Mouse (Mus musculus) adrenal gland, adult (tissue): ENCODE results near the gene Ercc6l2.
A peak's percentile ranks its signal among the peaks of the same experiment; 100 is the strongest.
"Not testable (repeated sequence)": the region's sequence is repeated elsewhere in the genome, so short reads cannot be mapped to it uniquely, and the experiment has no call there.

Experiments used
- DNase-seq, 2 experiments: peaks; one replicate each; pipeline ENCODE4 v3.0.0; 2022 to 2023; ENCODE audit warnings: low spot score in 1 of 2; ENCODE audit not compliant: inconsistent age in 2 of 2

The Ercc6l2 gene

DNA sequence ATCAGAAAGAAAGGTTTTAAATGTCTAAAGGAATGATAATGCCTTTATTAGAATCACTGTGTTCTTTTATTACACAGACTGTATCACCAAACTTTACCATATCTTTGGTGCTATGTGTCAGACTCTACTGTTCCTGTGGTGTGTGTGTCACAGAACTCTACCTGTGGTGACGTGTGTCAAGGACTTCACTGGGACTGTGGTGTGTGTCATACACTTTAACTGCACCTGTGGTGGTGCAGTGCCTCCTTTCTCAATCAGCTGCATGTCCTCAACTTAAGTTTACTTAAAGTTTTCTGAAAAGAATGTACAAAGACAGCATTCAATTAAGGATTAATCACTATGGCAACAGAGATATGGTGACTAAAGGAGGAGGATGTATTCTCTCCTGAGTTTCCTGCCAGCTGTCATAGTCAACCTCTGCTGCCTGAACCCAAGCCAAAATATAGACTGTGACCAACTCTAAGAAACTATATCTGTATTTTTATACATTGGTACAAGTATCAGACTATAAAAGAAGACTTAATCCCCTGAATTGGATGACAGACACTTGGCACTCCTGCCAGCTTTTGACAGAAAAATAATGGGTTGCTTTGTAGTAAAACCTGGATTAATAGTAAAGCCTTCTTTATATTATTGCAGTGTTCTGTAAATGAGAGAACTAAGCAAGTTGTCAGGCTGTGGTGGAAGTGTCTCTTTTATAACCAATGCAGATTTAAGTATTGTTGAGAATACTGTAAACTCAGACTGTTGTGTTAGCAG lies 64.2 kb downstream of the Ercc6l2 start:
- DNase-seq: no peak

DNA sequence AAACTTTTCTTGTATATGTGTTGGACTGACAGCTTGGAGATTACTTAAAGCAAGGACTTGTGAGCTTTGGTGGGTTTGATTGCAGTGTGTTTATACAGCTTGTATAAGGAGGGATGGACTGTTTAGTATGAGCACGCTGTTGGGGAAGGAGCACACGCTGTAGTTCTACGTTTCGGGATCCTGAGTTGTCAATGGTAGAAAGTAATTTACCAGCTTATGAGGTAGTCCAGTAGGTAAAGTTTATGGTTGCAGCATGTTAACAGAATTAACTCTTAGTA lies 64.8 kb downstream of the Ercc6l2 start:
- no peak for DNase-seq

DNA sequence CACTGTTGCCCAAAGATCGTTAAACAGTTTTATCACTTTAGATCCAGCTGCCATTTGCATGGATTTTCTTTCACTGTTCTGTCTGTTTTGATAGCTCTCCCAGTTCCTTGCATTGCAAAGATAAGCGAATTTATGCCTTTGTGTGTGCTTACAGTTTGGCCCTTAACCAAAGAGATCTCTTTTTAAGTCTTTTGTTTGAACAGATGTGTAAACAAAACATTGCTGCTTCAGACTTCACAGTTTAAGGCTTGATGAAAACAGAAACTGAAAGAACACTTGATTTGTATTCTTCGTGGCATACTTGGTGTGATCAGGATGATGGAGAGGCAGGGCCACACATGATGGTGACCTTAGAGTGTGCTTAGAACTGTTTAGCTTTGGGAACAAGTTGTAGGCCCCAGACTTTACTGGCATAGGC lies 70.5 kb downstream of the Ercc6l2 start:
- no peak for DNase-seq

DNA sequence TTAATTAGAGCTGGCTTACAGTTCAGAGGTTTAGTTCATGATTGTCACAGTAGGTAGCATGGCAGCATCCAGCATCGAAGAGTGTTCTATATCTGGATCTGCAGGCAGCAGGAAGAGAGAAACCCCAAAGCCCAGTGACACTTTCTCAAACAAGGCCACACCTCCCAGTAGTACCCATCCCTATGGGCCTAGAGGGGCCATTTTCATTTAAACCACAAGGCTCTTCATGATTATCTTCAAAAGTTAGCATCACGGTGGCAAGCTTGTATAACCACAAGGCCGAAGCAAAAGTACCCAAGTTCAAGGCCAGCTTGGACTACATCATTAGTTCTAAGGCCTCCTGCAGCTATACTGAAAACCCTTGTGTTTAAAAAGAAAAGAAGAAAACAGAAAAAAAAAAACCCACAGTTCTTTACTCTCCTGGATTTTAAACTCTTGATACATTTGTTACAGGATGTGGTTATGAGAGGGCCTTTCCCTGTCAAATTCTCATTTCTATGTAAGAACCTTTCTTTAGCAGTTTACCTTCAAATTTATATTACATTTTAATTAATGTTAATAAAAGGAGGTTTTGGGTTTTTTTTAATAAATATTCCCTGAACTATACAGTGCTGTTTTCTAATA lies 71.5 kb downstream of the Ercc6l2 start:
- DNase-seq: no peak

DNA sequence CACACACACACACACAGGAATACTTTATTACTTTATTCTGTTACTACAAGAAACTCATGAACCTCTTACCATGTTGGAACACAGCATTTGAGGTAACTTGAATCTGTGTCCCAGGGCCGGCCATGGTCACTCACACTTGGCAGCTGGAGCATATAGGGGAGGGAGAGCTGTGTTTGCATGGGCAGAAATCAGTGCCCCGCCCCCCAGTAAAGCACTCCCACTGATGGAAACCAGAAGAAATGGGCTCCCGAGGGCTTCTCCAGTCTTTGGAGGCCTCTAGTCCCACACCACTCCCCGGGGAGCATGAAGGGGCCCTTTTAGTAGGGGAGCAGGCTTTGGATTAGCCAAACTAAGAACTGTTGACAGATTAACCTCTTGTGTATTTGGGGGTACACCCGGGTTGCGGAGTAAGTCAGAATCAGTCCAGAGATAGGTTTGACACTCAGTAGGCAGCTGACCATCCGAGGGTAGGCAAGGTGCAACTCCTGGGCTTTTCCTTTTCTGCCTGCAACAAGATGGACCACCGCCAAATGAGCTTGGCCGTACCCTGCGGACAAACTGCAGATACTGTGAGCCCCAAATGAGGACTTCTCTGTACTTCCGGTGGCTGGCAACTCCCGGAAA lies 85.8 kb downstream of the Ercc6l2 start:
- DNase-seq: no peak

DNA sequence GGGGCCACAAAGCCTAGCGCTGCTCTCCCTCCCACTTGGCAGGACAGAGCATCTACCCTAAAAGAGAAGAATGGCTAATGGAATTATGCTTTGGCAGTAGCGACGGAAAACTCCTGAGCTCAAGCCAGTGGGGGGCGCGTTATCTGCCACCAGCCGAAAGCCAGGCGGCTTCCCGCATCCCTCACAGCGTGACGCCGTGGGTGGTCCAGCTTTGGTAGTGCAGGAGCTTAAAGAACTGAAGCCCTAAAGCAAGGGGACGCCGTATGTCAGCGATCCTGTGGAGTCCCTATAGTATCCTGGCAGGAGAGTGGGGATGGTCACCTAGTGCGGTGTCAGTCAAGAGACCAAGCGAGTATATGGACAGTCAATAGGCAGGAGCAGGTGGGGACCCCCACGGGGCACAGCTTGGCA lies 86.3 kb downstream of the Ercc6l2 start:
- DNase-seq: peak; percentile 47 to 80

DNA sequence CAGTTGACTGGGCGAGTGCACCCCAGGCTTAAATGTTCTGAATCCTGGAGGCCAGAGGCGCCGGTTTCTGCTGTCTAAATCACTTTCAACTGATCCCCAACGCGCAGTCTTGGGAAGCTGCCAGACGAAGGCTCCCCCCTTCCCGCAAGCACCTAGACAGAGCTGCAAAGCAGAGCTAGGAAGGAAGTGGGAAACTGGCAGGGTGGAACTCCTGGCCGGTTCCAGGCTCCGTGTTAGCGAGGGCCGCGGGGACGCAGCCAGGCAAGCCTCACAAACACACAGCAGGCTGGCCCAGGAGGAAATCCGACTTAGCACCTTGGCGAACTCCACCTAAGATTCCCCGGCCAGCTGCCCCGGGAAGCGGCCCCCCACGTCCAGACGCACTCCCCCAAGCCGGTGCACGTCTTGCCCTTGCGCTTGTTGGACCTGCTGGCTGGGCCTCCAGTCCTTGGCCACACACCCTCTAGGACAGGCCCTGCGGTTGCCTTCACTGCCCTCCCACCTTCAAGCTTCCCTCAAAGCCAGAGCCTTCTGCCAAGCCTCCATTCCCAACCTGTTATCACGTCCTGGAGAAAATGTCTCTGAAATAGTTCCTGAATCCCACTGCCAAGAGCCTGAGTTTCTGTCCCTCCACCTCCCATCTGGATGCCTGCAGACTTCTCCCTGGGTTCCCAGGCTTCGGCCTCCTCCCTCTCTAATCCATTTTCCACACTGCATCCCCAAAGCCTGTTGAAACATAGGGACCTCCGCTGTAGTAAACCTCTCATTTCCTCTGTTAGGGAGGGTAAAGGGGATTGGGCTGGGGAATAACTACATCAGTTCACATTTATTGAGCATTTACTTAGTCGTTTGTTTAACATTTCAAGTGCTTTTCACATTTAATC lies 86.9 kb downstream of the Ercc6l2 start:
- peak; percentile 34 to 67 for DNase-seq

DNA sequence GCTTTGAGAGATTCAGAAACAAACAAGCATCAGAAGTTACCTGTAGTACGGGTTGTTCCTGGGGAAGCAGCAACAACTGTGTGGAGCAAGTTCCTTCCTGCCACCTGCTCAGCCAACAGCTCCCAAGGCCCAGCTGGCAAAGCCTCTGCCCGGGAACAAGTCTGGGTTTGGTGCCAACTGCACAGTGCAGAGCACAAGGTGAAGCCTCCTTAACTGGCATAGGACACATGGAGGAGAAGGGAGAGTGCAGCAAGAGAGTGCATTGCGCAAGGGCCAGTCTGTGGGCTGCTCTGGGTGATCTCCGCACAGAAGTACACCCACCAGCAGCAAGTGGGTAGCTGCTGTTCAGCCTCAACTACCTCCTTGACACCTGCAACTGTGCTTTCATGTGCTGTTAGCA lies 91.5 kb downstream of the Ercc6l2 start:
- DNase-seq: peak; percentile 22 to 65

DNA sequence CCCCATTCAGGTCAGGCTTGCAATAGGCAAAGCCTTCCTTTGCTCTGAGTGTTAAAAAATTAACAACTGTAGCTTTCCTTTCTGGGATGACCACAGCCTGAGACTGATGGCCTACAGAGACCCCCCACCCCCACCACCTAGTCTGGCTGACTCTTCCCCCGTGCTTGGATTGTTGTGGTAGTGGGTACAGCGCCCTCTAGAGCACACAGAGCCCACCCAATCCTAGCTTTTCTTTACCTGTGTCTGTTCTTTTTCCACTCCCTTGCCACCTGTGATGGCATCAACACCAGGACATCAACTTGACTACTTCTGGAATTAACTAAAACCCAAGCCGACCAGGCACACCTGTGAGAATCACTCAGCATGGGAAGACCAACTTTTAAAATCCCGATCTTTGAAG lies 92.4 kb downstream of the Ercc6l2 start:
- no peak for DNase-seq

DNA sequence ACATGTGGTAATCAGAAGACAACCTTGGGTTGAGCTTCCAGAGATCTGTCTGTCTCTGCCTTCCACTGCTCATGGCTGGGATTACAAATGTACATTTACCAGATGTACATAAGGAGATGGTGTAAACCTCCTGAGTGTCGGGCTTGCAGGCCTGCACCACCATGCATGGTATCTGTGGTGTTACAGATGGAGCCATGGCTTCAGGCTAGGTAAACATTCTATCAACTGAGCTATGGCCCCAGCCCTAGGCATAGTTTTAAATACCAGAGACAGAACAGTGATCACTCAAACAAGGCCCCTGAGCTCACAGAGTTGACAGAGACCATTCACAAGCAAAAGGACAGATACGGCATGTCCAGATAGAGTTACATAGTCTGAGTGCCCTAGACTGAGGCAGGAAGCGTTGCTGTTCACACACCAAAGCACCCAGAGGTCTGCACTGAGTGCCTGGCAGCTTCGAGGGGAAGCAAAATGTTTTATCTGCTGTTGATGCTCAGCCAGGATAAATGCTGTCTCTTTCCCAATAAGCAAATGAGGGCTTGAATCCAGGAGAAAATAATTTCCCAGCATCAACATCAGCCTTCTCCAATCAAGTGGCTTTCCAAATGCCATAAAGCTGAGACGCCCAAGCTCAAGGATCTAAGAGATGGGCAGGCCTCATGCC lies 95.2 kb downstream of the Ercc6l2 start:
- no peak for DNase-seq

DNA sequence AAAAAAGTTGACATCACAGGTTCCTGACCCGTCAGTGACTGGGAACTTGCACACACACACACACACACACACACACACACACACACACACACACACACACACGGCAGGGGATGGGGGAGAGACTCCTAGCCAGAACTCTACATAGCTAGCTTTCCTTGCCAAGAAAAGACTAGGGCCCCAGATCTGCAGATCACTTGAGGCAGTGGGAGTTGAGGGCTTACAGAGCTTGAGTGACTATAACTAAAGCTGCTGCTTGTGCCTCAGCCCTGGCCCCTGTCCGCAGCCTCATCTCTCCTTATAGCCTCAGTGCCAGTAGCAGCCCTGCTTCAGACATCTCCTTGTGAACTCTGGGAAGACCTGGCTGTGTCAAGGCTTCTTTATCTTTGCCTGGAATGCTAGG lies 96.6 kb downstream of the Ercc6l2 start:
- DNase-seq: no peak

DNA sequence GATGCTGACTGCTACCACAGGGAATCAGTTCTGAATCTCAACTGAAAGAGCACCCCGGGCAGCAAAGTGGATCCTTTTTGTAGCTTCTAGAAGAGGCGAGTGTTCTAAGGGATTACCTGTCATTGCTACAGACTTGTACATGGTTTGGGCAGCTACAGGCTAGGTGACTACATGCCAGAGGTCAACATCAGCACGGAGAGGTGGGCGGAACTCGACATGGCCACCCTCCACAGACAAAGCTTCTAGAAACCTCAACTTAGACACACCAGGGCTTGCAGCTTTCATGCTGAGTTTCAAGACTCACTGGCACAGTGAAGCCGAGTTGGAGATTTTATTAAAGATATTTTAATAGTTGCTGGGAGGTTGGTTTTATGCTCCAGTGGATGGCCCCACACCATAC lies 98.1 kb downstream of the Ercc6l2 start:
- no peak for DNase-seq

DNA sequence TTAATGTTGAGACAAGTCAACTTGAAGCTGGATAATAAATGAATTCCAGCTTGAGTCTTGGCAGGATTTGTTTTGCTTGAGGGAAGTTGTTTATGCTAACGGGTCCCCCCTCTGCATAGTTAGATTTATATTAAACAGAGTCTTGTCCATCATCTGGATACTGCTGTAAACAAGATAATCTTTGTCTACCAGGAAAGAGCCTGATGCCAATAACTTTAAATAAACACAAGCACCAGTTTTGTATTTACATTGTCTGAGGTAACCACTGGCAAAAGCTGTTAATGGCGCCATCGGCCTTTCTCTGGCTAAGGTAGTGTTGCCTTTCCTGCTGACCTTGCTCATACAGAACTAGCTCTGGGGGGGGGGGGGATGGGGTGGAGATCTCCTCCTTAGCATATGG lies 100.1 kb downstream of the Ercc6l2 start:
- peak in 1 of 2 experiments; percentile 45 for DNase-seq

DNA sequence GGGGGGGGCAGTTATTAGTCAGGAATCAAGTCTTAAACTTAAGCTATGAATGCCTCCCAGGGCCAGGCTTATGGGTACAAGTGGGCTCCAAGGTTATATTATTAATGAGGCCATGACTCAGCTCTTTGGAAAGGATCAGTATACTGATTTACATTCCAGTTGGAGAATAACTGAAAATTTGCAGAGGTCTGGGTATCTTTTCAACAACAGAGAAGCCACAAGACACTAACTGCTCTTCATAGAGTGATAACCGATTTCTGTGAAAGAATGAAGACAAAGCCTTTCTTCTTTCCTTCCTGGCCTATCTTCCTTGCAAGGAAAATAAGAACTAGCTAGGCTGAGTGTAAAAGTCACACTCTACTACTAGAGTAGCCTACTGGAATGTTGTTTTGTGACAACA lies 100.6 kb downstream of the Ercc6l2 start:
- DNase-seq: peak in 1 of 2 experiments; percentile 70

DNA sequence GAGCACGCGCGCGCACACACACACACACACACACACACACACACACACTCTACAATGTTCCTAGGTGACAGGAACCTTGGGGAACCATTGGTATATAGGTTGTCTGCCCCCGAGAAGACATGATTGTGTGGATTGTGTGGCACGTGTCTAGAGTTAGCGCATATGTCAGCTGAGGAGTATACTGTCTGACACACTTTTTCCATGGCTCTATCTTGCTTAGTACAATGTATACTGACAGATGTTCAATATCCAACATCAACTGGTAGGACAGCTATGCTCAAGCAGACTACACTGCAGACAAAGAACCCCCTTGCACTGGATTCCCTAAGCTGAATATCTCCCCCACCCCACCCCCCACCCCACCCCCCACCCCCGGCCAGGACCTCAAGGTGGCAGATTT lies 101.5 kb downstream of the Ercc6l2 start:
- no peak for DNase-seq

DNA sequence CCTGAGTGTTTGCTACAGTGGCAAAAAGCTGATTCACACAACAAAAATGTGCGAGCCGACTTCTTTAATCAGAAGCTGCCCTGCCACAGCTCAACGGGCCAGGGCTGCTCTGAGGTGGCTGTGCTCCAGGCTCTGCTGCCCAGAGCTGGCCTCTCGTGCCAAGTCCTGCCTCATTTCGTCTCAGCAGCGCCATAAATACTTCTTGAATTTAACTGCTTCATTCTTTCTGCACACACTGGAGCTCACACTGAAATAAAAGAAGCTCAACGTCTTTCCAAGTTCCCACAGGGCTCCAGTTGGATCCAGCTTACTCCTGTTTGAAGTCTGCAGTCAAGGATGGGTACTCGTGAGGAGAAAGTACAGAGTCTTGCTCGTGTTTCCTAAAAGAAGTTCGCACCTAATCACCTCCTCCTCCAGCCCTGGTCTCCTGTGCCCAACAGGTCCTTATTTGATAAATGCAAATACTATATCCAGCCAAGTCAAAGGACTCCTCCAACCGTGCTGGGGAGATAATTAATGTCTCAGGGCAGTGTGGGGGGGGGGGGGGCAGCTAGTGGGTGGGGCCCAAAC lies 102.2 kb downstream of the Ercc6l2 start:
- peak; percentile 73 to 88 for DNase-seq

DNA sequence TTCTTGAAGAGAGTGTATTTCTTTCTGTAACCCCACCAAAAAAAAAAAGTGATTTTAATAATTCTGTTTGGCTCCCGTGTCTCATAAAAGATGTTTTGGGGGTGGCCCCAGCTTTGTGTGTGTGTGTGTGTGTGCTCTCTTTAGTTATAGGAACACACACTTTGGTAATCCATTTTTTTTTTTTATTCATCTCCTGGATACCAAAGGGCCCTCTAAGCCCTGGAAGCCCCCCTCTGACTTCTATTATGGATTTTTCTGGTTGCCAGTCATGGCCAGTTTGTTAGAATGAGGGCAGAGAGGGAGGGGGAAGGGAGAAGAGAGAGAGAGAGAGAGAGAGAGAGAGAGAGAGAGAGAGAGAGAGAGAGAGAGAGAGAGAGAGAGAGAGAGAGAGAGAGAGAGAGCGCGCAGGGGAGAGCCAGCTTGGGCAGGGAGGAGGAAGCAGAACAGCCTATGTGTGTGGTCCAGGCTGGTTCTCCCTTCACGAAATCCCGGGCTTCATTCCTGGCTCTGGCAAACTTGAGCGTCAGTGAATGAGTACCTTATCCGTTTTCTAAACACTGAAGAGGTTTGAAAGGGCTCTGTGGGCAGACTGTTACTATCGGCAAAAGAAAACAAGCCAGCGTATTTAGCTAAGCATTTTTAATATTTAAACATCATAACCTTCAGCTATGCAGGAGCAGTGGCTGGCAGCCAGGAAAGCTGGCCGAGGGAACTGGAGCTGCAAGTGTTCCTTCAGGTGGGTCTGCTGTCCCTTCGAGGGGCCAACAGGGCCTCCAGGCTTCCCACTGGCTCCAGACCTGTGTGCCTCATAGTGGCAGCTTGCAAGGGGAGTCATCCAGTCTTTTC lies 103.0 kb downstream of the Ercc6l2 start:
- peak; percentile 29 to 72 for DNase-seq

DNA sequence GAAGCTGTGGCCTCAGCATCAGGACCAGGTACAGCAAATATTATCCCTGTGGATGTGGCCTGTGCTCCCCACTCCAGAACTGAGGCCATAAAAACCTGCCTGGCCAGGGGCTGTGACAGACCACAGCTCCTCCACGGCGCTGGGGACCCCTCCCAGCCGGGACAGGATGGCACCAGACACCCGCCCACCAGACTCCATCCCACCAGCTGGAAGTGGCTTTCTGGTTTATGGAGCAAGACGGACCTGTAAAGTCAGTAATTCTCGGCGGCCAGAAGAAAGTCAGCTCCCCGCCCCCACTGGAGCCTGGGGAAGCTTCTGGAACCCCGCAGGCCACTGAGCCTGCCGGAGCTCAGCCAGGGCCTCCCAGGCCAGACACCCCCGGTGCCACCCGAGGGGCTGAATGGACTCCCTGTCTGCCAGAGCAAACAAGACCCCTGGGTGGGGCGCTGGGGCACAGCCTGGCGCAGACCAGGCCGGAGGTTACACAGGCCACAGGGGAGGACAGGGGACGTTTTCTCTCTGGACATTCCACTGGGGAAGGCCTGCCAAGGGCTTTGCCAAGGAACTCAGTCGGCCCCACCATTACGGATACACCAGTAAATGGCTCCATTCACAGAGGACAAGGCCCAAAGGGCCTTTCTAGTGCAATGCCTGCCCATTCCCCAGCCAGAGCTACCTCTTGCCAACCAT lies 103.8 kb downstream of the Ercc6l2 start:
- DNase-seq: peak; percentile 26 to 45

DNA sequence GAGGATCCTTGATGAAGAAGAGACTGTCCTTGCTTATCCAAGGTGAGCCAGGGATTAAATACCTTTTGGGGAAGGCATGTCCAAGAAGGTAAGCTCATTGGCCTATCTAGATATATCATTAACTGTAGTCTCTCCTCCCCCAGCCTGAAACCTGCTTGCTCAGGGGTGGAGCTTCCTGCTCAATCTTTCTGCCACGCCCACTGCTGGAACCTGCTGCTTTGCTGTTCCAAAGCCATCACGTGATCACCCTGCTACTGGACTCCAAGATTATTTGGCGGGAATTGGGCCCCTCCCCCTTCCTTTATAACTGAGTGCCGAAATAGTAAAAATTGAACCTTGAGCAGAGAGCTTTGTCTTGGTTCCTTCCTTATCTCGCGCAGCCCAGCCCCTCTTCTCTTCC lies 109.0 kb downstream of the Ercc6l2 start:
- not testable (repeated sequence) for DNase-seq
